Mouse (Mus musculus) left cerebral cortex, postnatal 10 days (tissue): ENCODE data around the gene Col7a1. TPM values are rescaled to one million over a fixed set of nuclear protein-coding genes. Genes with fewer than 3 reads are reported as not detected.

Source experiments
- DNase-seq, 2 experiments: peaks; one replicate each; pipeline ENCODE4 v3.0.0; 2021 to 2022; ENCODE audit warnings: low spot score in 2 of 2, mixed read lengths in 1 of 2; ENCODE audit errors: extremely low spot score in 1 of 2
- intact Hi-C: fragments of 180-260 bp; cut with DNase I; formaldehyde crosslinking; loops from one replicate; pipeline ENCODE4 v1.15.1; 2025
- total RNA-seq, 2 experiments: library from RNA; stranded (reverse); gene quantifications; 2 replicates each; pipeline ENCODE4 v1.2.3; 2021

Gene Col7a1
- 1 to 10 TPM; 5.2 to 6.1 TPM for total RNA-seq

GRCm38 (mm10) chr9:108953081-108953636 is at the start of gene Col7a1:
Col7a1 (plus strand) TSS chr9:108953586.
- DNase-seq = no peak
- intact Hi-C loops = no loop called here

GRCm38 (mm10) chr9:108912308-108912707 is 41.1 kb upstream of the Col7a1 start:
- no peak for DNase-seq
- intact Hi-C loops = no loop called here

GRCm38 (mm10) chr9:108913161-108913560 is 40.2 kb upstream of the Col7a1 start:
- DNase-seq = no peak
- intact Hi-C loops = no loop called here

- DNase-seq = no peak
- intact Hi-C loops = no loop called here
These were observed 39.8 kb upstream of the Col7a1 start for GRCm38 (mm10) chr9:108913621-108914020.

- intact Hi-C loops = no loop called here
These were observed 38.9 kb upstream of the Col7a1 start, which contains the start of gene Tmem89 for GRCm38 (mm10) chr9:108914491-108914890. Tmem89 (plus strand) TSS chr9:108914619.

GRCm38 (mm10) chr9:108925897-108926296 is 27.5 kb upstream of the Col7a1 start:
- intact Hi-C loops = no loop called here
- no peak for DNase-seq

More at GRCm38 (mm10) chr9:108914491-108914890, 38.9 kb upstream of the Col7a1 start, which contains the start of gene Tmem89:
- DNase-seq = peak; percentile 58 to 60

GRCm38 (mm10) chr9:108928424-108928823 is 25.0 kb upstream of the Col7a1 start:
- DNase-seq = no peak
- intact Hi-C loops = no loop called here

- intact Hi-C loops = loop anchor here (5.0 kb wide), 1 partner anchor 126 kb away; no protein-coding TSS in a partner anchor
- DNase-seq = no peak
These were observed 17.4 kb upstream of the Col7a1 start for GRCm38 (mm10) chr9:108935991-108936390.

- intact Hi-C loops = loop anchor here (5.0 kb wide), 1 partner anchor 126 kb away; no protein-coding TSS in a partner anchor
- DNase-seq = peak; percentile 94 to 97
These were observed 16.7 kb upstream of the Col7a1 start, which contains the start of gene Uqcrc1 for GRCm38 (mm10) chr9:108936418-108937364. Uqcrc1 (plus strand) TSS chr9:108936633.

GRCm38 (mm10) chr9:108945111-108945510 is 8.3 kb upstream of the Col7a1 start:
- DNase-seq = no peak
- intact Hi-C loops = loop anchor here (5.0 kb wide), 1 partner anchor 122 kb away; no protein-coding TSS in a partner anchor

- intact Hi-C loops = loop anchor here (5.0 kb wide), 1 partner anchor 122 kb away; no protein-coding TSS in a partner anchor
- no peak for DNase-seq
These were observed 7.8 kb upstream of the Col7a1 start for GRCm38 (mm10) chr9:108945608-108946007.

GRCm38 (mm10) chr9:108949231-108949966 is 4.0 kb upstream of the Col7a1 start:
- DNase-seq = peak in 1 of 2 experiments; percentile 77
- intact Hi-C loops = loop anchor here (5.0 kb wide), 1 partner anchor 118 kb away; no protein-coding TSS in a partner anchor

GRCm38 (mm10) chr9:108949967-108950728 is 3.2 kb upstream of the Col7a1 start:
- DNase-seq = peak in 1 of 2 experiments; percentile 47
- intact Hi-C loops = loop anchor here (5.0 kb wide), 1 partner anchor 117 kb away; no protein-coding TSS in a partner anchor

GRCm38 (mm10) chr9:108955241-108955640 is 1.9 kb downstream of the Col7a1 start:
- peak in 1 of 2 experiments; percentile 54 for DNase-seq
- intact Hi-C loops = no loop called here

- intact Hi-C loops = no loop called here
- no peak for DNase-seq
These were observed 2.5 kb downstream of the Col7a1 start for GRCm38 (mm10) chr9:108955846-108956245.

GRCm38 (mm10) chr9:108963577-108963976 is 10.2 kb downstream of the Col7a1 start:
- intact Hi-C loops = no loop called here
- no peak for DNase-seq

GRCm38 (mm10) chr9:108964338-108964737 is 11.0 kb downstream of the Col7a1 start:
- DNase-seq = no peak
- intact Hi-C loops = no loop called here

- intact Hi-C loops = no loop called here
- DNase-seq = no peak
These were observed 17.2 kb downstream of the Col7a1 start for GRCm38 (mm10) chr9:108970623-108971022.
